Mouse (Mus musculus): Measurements from ENCODE around the gene Vwa3a.

Gene Vwa3a

DNA sequence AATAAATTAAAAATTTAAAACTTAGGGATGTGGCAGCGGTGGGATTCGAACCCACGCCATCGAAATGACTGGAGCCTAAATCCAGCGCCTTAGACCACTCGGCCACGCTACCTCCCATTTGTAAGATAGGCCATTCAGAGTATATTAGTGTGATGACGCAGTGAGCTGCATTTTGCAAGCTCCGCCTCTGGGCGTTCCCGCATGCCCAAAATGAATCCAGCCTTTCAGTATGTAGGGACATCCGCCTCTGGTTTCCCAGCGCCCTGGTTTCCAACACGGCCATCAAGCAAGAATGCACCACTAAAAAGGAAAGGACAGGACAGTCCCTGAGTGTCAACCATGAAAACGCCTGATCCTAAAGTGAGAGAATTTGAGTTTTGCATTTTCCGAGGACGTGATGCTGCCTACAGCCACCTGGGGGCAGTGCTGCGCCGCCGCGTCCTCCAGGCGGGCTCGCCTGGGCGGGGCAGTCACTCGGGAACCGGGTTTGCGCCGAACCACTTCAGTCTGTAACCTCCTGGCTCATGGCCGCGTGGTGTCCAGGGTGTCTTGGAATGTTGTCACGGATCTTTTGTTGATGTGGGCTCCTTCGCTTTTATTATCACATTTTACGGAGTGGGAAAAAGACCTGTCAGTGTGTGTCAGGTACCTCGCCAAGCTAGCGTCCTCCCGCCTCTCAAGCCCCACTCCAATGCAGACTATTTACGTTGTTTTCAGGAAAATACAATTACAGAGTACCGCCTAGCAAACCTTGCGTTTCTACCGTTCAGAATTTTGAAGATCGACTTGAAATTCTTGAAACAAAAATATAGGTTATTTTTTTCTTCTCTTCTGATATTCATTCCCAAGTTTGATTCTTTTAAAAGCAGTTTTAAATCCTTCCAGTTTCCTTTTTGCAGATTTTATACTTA, 96.6 kb downstream of the Vwa3a start:
- DNase-seq (ENCODE audit: low spot score in 2 of 2) = peak; percentile 96 to 99

DNA sequence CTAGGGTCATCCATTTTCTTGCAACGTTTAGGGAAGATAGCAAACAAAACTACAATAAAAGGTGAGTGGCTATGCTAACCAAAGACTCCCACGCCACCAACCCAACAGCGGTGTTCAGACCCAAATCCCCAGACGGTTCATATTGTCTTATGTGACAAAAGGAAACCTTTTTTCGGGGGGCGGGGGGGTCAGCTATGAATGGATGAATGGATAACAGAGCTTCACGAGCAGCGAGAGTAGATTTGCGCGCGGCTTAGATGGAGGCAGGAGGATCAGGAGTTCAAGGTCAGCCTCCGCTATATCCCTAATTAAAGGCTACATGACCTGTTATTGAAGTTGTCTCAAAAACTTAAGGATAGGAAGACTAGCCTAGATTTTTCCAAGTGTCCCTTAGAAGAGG, 97.2 kb downstream of the Vwa3a start:
- peak in 1 of 2 experiments; percentile 48 for DNase-seq (ENCODE audit: low spot score in 2 of 2)

GRCm38 (mm10) chr7:120838436-120839160, 99.5 kb downstream of the Vwa3a start:
- no peak for DNase-seq (ENCODE audit: low spot score in 2 of 2)

- DNase-seq (ENCODE audit: low spot score in 2 of 2) = no peak
Measured at GRCm38 (mm10) chr7:120839786-120840185, 100.7 kb downstream of the Vwa3a start.

- peak; percentile 88 to 93 for DNase-seq (ENCODE audit: low spot score in 2 of 2)
Measured at GRCm38 (mm10) chr7:120842345-120843036, 103.4 kb downstream of the Vwa3a start, which contains the start of gene Eef2k. Eef2k (plus strand) TSS chr7:120842831.

DNA sequence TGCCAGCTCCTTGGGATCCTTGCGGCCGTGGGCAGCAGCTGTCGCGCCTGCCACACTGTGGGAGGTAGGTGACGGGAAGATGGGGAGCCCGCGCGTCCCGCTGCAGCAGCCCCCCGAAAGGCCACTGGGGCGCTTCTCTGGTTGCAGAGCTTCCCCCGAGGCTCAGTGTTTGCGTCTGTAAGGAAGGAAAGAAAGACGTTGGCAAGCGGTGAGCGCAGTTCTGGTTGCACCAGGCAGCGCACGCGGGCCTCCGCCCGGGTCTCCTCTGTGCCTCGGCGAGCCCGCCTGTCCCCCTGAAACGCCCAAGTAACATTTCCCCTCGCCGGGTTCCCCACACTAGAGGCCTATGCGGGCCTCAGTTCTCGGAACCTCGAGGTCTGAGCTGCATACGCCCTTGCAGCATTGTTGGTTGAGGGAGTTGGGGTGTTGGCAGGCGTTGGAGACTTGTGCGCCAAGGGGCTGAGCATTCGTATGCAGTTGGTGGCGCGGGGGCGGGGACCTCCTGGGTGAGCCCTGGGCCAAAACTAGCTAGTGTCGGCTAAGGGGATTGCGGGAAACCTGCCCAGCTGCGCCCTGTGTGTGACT, 104.0 kb downstream of the Vwa3a start:
- DNase-seq (ENCODE audit: low spot score in 2 of 2) = peak; percentile 82 to 90

GRCm38 (mm10) chr7:120843852-120844435, 104.8 kb downstream of the Vwa3a start:
- DNase-seq (ENCODE audit: low spot score in 2 of 2) = no peak

- no peak for DNase-seq (ENCODE audit: low spot score in 2 of 2)
Measured at GRCm38 (mm10) chr7:120844689-120845088, 105.6 kb downstream of the Vwa3a start.

- DNase-seq (ENCODE audit: low spot score in 2 of 2) = no peak
Measured at GRCm38 (mm10) chr7:120848831-120849512, 109.9 kb downstream of the Vwa3a start.

GRCm38 (mm10) chr7:120850165-120850564, 111.0 kb downstream of the Vwa3a start:
- no peak for DNase-seq (ENCODE audit: low spot score in 2 of 2)
